Mouse (Mus musculus): Measurements from ENCODE around the gene Tomm40l. TPM values are rescaled to one million over a fixed set of nuclear protein-coding genes. Genes with fewer than 3 reads are reported as not detected.
A peak's percentile ranks its signal among the peaks of the same experiment; 100 is the strongest.

The Tomm40l gene
- polyA plus RNA-seq, 1 experiment from 2014 or later, result 69.6 TPM

- Histone ChIP-seq H3K36me3 (ENCODE audit: control insufficient read depth, insufficient read depth, low read length) (no peaks in the 10 kb centered on the region), H3K9ac (ENCODE audit: low read depth, low read length) (peak overlapping the region; percentile 57), H3K4me2 (ENCODE audit: low read length) (peak overlapping the region; percentile 59), H3K4me1 (ENCODE audit: control insufficient read depth, insufficient read depth, low read depth, low read length) (peaks cover 31% of the 10 kb centered on the region), H3K9me3 (ENCODE audit: control insufficient read depth, low read length) (no peaks in the 10 kb centered on the region), H3K27me3 (replicated peaks; ENCODE audit: control insufficient read depth, insufficient read depth, low read length) (no peaks in the 10 kb centered on the region), H3K27ac (ENCODE audit: low read depth, low read length) (peak overlapping the region; percentile 70), H3K4me3 (ENCODE audit: low read length) (peak overlapping the region; percentile 37)
- WGBS, result 4% methylated on average over 13 of the region's 13 CpGs
- no peak for ATAC-seq
Measured at GRCm38 (mm10) chr1:171251594-171252324, 29.4 kb upstream of the Tomm40l start.

GRCm38 (mm10) chr1:171250680-171251593, 28.6 kb upstream of the Tomm40l start, which contains the start of gene Ndufs2:
Gene Ndufs2 (minus strand): TSS chr1:171251388.
- H3K4me3 ChIP-seq (ENCODE audit: low read length), result peak within 1 kb of the TSS; percentile 37
- peak; percentile 1; the same call in 1 of the 2 replicates for ATAC-seq
- H3K9ac ChIP-seq (ENCODE audit: low read depth, low read length), result peak within 1 kb of the TSS; percentile 57
- H3K36me3 ChIP-seq (ENCODE audit: control insufficient read depth, insufficient read depth, low read length), result no peaks in the 10 kb centered on the region
- no peaks in the 10 kb centered on the region for H3K27me3 ChIP-seq (replicated peaks; ENCODE audit: control insufficient read depth, insufficient read depth, low read length)
- H3K27ac ChIP-seq (ENCODE audit: low read depth, low read length), result peak within 1 kb of the TSS; percentile 70
- WGBS, result 7% methylated on average over 24 of the region's 26 CpGs
- H3K4me1 ChIP-seq (ENCODE audit: control insufficient read depth, insufficient read depth, low read depth, low read length), result peaks cover 35% of the 10 kb centered on the region
- no peaks in the 10 kb centered on the region for H3K9me3 ChIP-seq (ENCODE audit: control insufficient read depth, low read length)
- H3K4me2 ChIP-seq (ENCODE audit: low read length), result peak within 1 kb of the TSS; percentile 59

- Histone ChIP-seq H3K36me3 (ENCODE audit: control insufficient read depth, insufficient read depth, low read length) (no peaks in the 10 kb centered on the region), H3K9me3 (ENCODE audit: control insufficient read depth, low read length) (no peaks in the 10 kb centered on the region), H3K4me3 (ENCODE audit: low read length) (peak within 1 kb of the TSS; percentile 37), H3K9ac (ENCODE audit: low read depth, low read length) (peak within 1 kb of the TSS; percentile 55), H3K4me2 (ENCODE audit: low read length) (peak within 1 kb of the TSS; percentile 59), H3K4me1 (ENCODE audit: control insufficient read depth, insufficient read depth, low read depth, low read length) (peaks cover 39% of the 10 kb centered on the region), H3K27me3 (replicated peaks; ENCODE audit: control insufficient read depth, insufficient read depth, low read length) (no peaks in the 10 kb centered on the region), H3K27ac (ENCODE audit: low read depth, low read length) (peak within 1 kb of the TSS; percentile 64)
- WGBS, result 11% methylated on average over 5 of the region's 5 CpGs
- ATAC-seq, result no peak
Measured at GRCm38 (mm10) chr1:171249913-171250600, 27.7 kb upstream of the Tomm40l start, which contains the start of gene Adamts4. Gene Adamts4 (plus strand): TSS chr1:171250421.

GRCm38 (mm10) chr1:171248386-171249226, 26.3 kb upstream of the Tomm40l start:
- no peak overlapping the region; the same call in 1 of the 2 replicates for H3K27ac ChIP-seq (ENCODE audit: low read depth, low read length)
- H3K36me3 ChIP-seq (ENCODE audit: control insufficient read depth, insufficient read depth, low read length), result no peaks in the 10 kb centered on the region
- 36% methylated on average over 3 of the region's 3 CpGs for WGBS
- no peak for ATAC-seq
- peaks cover 39% of the 10 kb centered on the region for H3K4me1 ChIP-seq (ENCODE audit: control insufficient read depth, insufficient read depth, low read depth, low read length)
- H3K9ac ChIP-seq (ENCODE audit: low read depth, low read length), result no peak overlapping the region
- H3K9me3 ChIP-seq (ENCODE audit: control insufficient read depth, low read length), result no peaks in the 10 kb centered on the region
- H3K27me3 ChIP-seq (replicated peaks; ENCODE audit: control insufficient read depth, insufficient read depth, low read length), result no peaks in the 10 kb centered on the region
- H3K4me2 ChIP-seq (ENCODE audit: low read length), result no peak overlapping the region
- no peak overlapping the region for H3K4me3 ChIP-seq (ENCODE audit: low read length)

- no peak overlapping the region for H3K4me3 ChIP-seq (ENCODE audit: low read length)
- peaks cover 39% of the 10 kb centered on the region for H3K4me1 ChIP-seq (ENCODE audit: control insufficient read depth, insufficient read depth, low read depth, low read length)
- no peak overlapping the region for H3K27ac ChIP-seq (ENCODE audit: low read depth, low read length)
- WGBS, result 30% methylated on average over 4 of the region's 4 CpGs
- H3K9ac ChIP-seq (ENCODE audit: low read depth, low read length), result no peak overlapping the region; the same call in 1 of the 2 replicates
- H3K9me3 ChIP-seq (ENCODE audit: control insufficient read depth, low read length), result no peaks in the 10 kb centered on the region
- no peak for ATAC-seq
- peak overlapping the region; percentile 66 for H3K4me2 ChIP-seq (ENCODE audit: low read length)
- no peaks in the 10 kb centered on the region for H3K36me3 ChIP-seq (ENCODE audit: control insufficient read depth, insufficient read depth, low read length)
- H3K27me3 ChIP-seq (replicated peaks; ENCODE audit: control insufficient read depth, insufficient read depth, low read length), result no peaks in the 10 kb centered on the region
Measured at GRCm38 (mm10) chr1:171247916-171248315, 25.6 kb upstream of the Tomm40l start.

GRCm38 (mm10) chr1:171247453-171247841, 25.1 kb upstream of the Tomm40l start:
- Histone ChIP-seq H3K27me3 (replicated peaks; ENCODE audit: control insufficient read depth, insufficient read depth, low read length) (no peaks in the 10 kb centered on the region), H3K27ac (ENCODE audit: low read depth, low read length) (peak overlapping the region; percentile 72), H3K9me3 (ENCODE audit: control insufficient read depth, low read length) (no peaks in the 10 kb centered on the region), H3K9ac (ENCODE audit: low read depth, low read length) (peak overlapping the region; percentile 64), H3K36me3 (ENCODE audit: control insufficient read depth, insufficient read depth, low read length) (peaks cover 4% of the 10 kb centered on the region; the same call in 1 of the 2 replicates), H3K4me2 (ENCODE audit: low read length) (peak overlapping the region; percentile 66), H3K4me1 (ENCODE audit: control insufficient read depth, insufficient read depth, low read depth, low read length) (peaks cover 36% of the 10 kb centered on the region), H3K4me3 (ENCODE audit: low read length) (peak overlapping the region; percentile 72)
- 13% methylated on average over 13 of the region's 13 CpGs for WGBS
- peak; percentile 3 for ATAC-seq

- peaks cover 32% of the 10 kb centered on the region for H3K4me1 ChIP-seq (ENCODE audit: control insufficient read depth, insufficient read depth, low read depth, low read length)
- H3K27ac ChIP-seq (ENCODE audit: low read depth, low read length), result peak overlapping the region; percentile 77
- peak overlapping the region; percentile 72 for H3K4me3 ChIP-seq (ENCODE audit: low read length)
- peak overlapping the region; percentile 73 for H3K4me2 ChIP-seq (ENCODE audit: low read length)
- no peaks in the 10 kb centered on the region for H3K9me3 ChIP-seq (ENCODE audit: control insufficient read depth, low read length)
- peak overlapping the region; percentile 93 for H3K9ac ChIP-seq (ENCODE audit: low read depth, low read length)
- H3K36me3 ChIP-seq (ENCODE audit: control insufficient read depth, insufficient read depth, low read length), result peaks cover 5% of the 10 kb centered on the region; the same call in 1 of the 2 replicates
- peak; percentile 95 for ATAC-seq
- no peaks in the 10 kb centered on the region for H3K27me3 ChIP-seq (replicated peaks; ENCODE audit: control insufficient read depth, insufficient read depth, low read length)
- WGBS, result under 1% methylated on average over 41 of the region's 41 CpGs
Measured at GRCm38 (mm10) chr1:171246709-171247452, 24.6 kb upstream of the Tomm40l start.

- no peak overlapping the region for H3K4me3 ChIP-seq (ENCODE audit: low read length)
- ATAC-seq, result no peak
Measured at GRCm38 (mm10) chr1:171245353-171245752, 23.0 kb upstream of the Tomm40l start.

More at GRCm38 (mm10) chr1:171245353-171245752, 23.0 kb upstream of the Tomm40l start:
- H3K9me3 ChIP-seq (ENCODE audit: control insufficient read depth, low read length), result no peaks in the 10 kb centered on the region
- WGBS, result 93% methylated on average over 8 of the region's 8 CpGs
- peaks cover 13% of the 10 kb centered on the region for H3K36me3 ChIP-seq (ENCODE audit: control insufficient read depth, insufficient read depth, low read length)
- H3K4me1 ChIP-seq (ENCODE audit: control insufficient read depth, insufficient read depth, low read depth, low read length), result peaks cover 17% of the 10 kb centered on the region
- H3K4me2 ChIP-seq (ENCODE audit: low read length), result no peak overlapping the region
- no peaks in the 10 kb centered on the region for H3K27me3 ChIP-seq (replicated peaks; ENCODE audit: control insufficient read depth, insufficient read depth, low read length)
- no peak overlapping the region for H3K9ac ChIP-seq (ENCODE audit: low read depth, low read length)
- no peak overlapping the region for H3K27ac ChIP-seq (ENCODE audit: low read depth, low read length)

Data from hindbrain, embryonic 16.5 days (tissue).